Mouse (Mus musculus) hindbrain, postnatal 0 days (tissue): ENCODE measurements at regions not wholly inside any gene's neighbourhood (a gene's known extent, or its start where the extent isn't known, plus 50 kb on each side); places are given as distances from the start of the nearest gene placed in this dataset.

Experiments used
- ATAC-seq: fragments of 200-750 bp; cut with Nextera tagmentation; 2 replicates; pipeline ENCODE4 v1.8.0; 2017; ENCODE audit warnings: mild to moderate bottlenecking, moderate TSS enrichment, moderate library complexity
- DNase-seq: peaks from one replicate; pipeline ENCODE4 v3.0.0-alpha.2; 2015; ENCODE audit warnings: low spot score
- H3K27ac ChIP-seq: fragments of 300-500 bp; sonication (generic); 2 replicates; pipeline ENCODE4 v1.5.1; 2014; ENCODE audit warnings: mild to moderate bottlenecking
- H3K27me3 ChIP-seq: fragments of 300-500 bp; sonication (generic); 2 replicates; pipeline ENCODE4 v1.6.1; 2014; ENCODE audit warnings: low read length, mixed read lengths; ENCODE audit not compliant: insufficient read depth
- H3K36me3 ChIP-seq: fragments of 300-500 bp; sonication (generic); 2 replicates; pipeline ENCODE4 v1.6.1; 2014; ENCODE audit warnings: low read length, mixed read lengths; ENCODE audit not compliant: insufficient read depth
- H3K4me1 ChIP-seq: fragments of 300-500 bp; sonication (generic); 2 replicates; pipeline ENCODE4 v1.6.1; 2014; ENCODE audit warnings: antibody characterized with exemption, low read length, mixed read lengths; ENCODE audit not compliant: insufficient read depth
- H3K4me2 ChIP-seq: fragments of 300-500 bp; sonication (generic); 2 replicates; pipeline ENCODE4 v1.6.1; 2014; ENCODE audit warnings: low read depth, mild to moderate bottlenecking, low read length, moderate library complexity, mixed read lengths
- H3K4me3 ChIP-seq: fragments of 300-500 bp; sonication (generic); 2 replicates; pipeline ENCODE4 v1.5.1; 2014; ENCODE audit warnings: low read length
- H3K9ac ChIP-seq: fragments of 300-500 bp; sonication (generic); replicated peaks from 2 replicates; pipeline ENCODE4 v1.6.1; 2014; ENCODE audit warnings: mild to moderate bottlenecking, low read length, moderate library complexity, mixed read lengths
- H3K9me3 ChIP-seq: fragments of 300-500 bp; sonication (generic); 2 replicates; pipeline ENCODE4 v1.6.1; 2016; ENCODE audit warnings: low read length, mixed read lengths
- CTCF ChIP-seq: IDR thresholded peaks from 2 replicates; pipeline ENCODE4 v1.5.1; 2016; ENCODE audit warnings: antibody characterized with exemption, control low read depth, low read depth
- WGBS: fragments of 180-500 bp; shearing (Covaris S2); extraction: QIAGEN DNeasy Blood & Tissue Kit; methylation state at CpG from one replicate; pipeline ENCODE4 v1.1.7; 2014; 5-methylcytosine and 5-hydroxymethylcytosine counted together

- Histone ChIP-seq H3K4me3 (no peak overlapping the region), H3K9me3 (no peaks in the 10 kb centered on the region), H3K9ac (no peak overlapping the region), H3K4me1 (no peaks in the 10 kb centered on the region), H3K36me3 (no peaks in the 10 kb centered on the region), H3K27me3 (no peaks in the 10 kb centered on the region), H3K27ac (no peak overlapping the region), H3K4me2 (no peak overlapping the region)
- DNase-seq (no peak), ATAC-seq (no peak)
- WGBS = 85% methylated on average over 4 of the region's 4 CpGs
- no peak for TF ChIP-seq CTCF
Observed at GRCm38 (mm10) chr14:31964831-31965230, 64.0 kb upstream of the Galnt15 start.

GRCm38 (mm10) chr14:31969531-31969930, 59.3 kb upstream of the Galnt15 start:
- Histone ChIP-seq H3K9ac (no peak overlapping the region), H3K27ac (no peak overlapping the region), H3K36me3 (no peaks in the 10 kb centered on the region), H3K27me3 (no peaks in the 10 kb centered on the region), H3K4me3 (no peak overlapping the region), H3K9me3 (no peaks in the 10 kb centered on the region), H3K4me2 (no peak overlapping the region), H3K4me1 (no peaks in the 10 kb centered on the region)
- no peak for TF ChIP-seq CTCF
- ATAC-seq (no peak), DNase-seq (no peak)
- 92% methylated on average over 4 of the region's 4 CpGs for WGBS

GRCm38 (mm10) chr14:31970245-31970830, 58.5 kb upstream of the Galnt15 start:
- TF ChIP-seq CTCF = no peak
- ATAC-seq (no peak), DNase-seq (no peak)
- WGBS = 87% methylated on average over 3 of the region's 3 CpGs
- Histone ChIP-seq H3K36me3 (no peaks in the 10 kb centered on the region), H3K27me3 (no peaks in the 10 kb centered on the region), H3K4me3 (no peak overlapping the region), H3K9ac (no peak overlapping the region), H3K4me2 (no peak overlapping the region), H3K9me3 (no peaks in the 10 kb centered on the region), H3K27ac (no peak overlapping the region), H3K4me1 (no peaks in the 10 kb centered on the region)

GRCm38 (mm10) chr14:31970851-31971250, 57.9 kb upstream of the Galnt15 start:
- 92% methylated on average over 9 of the region's 9 CpGs for WGBS
- no peaks in the 10 kb centered on the region for H3K9me3 ChIP-seq
- no peak for DNase-seq
- H3K4me2 ChIP-seq = no peak overlapping the region
- ATAC-seq = no peak
- H3K4me1 ChIP-seq = no peaks in the 10 kb centered on the region
- H3K4me3 ChIP-seq = no peak overlapping the region
- no peaks in the 10 kb centered on the region for H3K27me3 ChIP-seq
- no peak overlapping the region for H3K9ac ChIP-seq
- no peak overlapping the region for H3K27ac ChIP-seq
- H3K36me3 ChIP-seq = no peaks in the 10 kb centered on the region
- TF ChIP-seq CTCF = no peak

- ATAC-seq (no peak), DNase-seq (no peak)
- Histone ChIP-seq H3K27ac (no peak overlapping the region), H3K36me3 (no peaks in the 10 kb centered on the region), H3K9me3 (no peaks in the 10 kb centered on the region), H3K4me1 (no peaks in the 10 kb centered on the region), H3K4me3 (no peak overlapping the region), H3K4me2 (no peak overlapping the region), H3K9ac (no peak overlapping the region), H3K27me3 (no peaks in the 10 kb centered on the region)
- WGBS = 86% methylated on average over 4 of the region's 4 CpGs
- no peak for TF ChIP-seq CTCF
Observed at GRCm38 (mm10) chr14:31973702-31974101, 55.1 kb upstream of the Galnt15 start.

GRCm38 (mm10) chr14:31978196-31978595, 50.6 kb upstream of the Galnt15 start:
- 72% methylated on average over 4 of the region's 4 CpGs for WGBS
- DNase-seq (no peak), ATAC-seq (no peak)
- no peak overlapping the region for H3K9ac ChIP-seq
- H3K4me1 ChIP-seq = no peaks in the 10 kb centered on the region
- H3K4me2 ChIP-seq = no peak overlapping the region
- no peak overlapping the region for H3K27ac ChIP-seq
- no peaks in the 10 kb centered on the region for H3K36me3 ChIP-seq
- no peaks in the 10 kb centered on the region for H3K9me3 ChIP-seq
- TF ChIP-seq CTCF = no peak
- no peak overlapping the region for H3K4me3 ChIP-seq
- no peaks in the 10 kb centered on the region for H3K27me3 ChIP-seq

- no peak overlapping the region for H3K4me2 ChIP-seq
- no peak overlapping the region for H3K27ac ChIP-seq
- H3K9me3 ChIP-seq = no peaks in the 10 kb centered on the region
- DNase-seq (no peak), ATAC-seq (no peak)
- no peak for TF ChIP-seq CTCF
- no peaks in the 10 kb centered on the region for H3K27me3 ChIP-seq
- WGBS = 68% methylated on average over 3 of the region's 3 CpGs
- H3K36me3 ChIP-seq = no peaks in the 10 kb centered on the region
- H3K4me1 ChIP-seq = no peaks in the 10 kb centered on the region
- no peak overlapping the region for H3K4me3 ChIP-seq
- no peak overlapping the region for H3K9ac ChIP-seq
Observed at GRCm38 (mm10) chr14:31978690-31979089, 50.1 kb upstream of the Galnt15 start.
